Mouse (Mus musculus) hindbrain, embryonic 13.5 days (tissue): Measurements from ENCODE around the gene Tfec. TPM values are rescaled to one million over a fixed set of nuclear protein-coding genes. Genes with fewer than 3 reads are reported as not detected.

Source experiments
- polyA plus RNA-seq: library from polyadenylated mRNA; unstranded; fragments of >200 nt; fragmentation: Nextera tagmentation; extraction: Ambion mirVana; gene quantifications from 2 replicates; pipeline ENCODE4 v1.2.1, GENCODE M21; 2015

The Tfec gene
- polyA plus RNA-seq, 1 experiment from 2014 or later: 0.34 TPM

Other genes with a start within 250 kb of the Tfec start
- 55.7 and 56.8 TPM in 2 replicates for gene Tes, start 166.7 kb upstream of the Tfec start, polyA plus RNA-seq